Mouse (Mus musculus): ENCODE data around the gene Fubp3.

Fubp3 gene

DNA sequence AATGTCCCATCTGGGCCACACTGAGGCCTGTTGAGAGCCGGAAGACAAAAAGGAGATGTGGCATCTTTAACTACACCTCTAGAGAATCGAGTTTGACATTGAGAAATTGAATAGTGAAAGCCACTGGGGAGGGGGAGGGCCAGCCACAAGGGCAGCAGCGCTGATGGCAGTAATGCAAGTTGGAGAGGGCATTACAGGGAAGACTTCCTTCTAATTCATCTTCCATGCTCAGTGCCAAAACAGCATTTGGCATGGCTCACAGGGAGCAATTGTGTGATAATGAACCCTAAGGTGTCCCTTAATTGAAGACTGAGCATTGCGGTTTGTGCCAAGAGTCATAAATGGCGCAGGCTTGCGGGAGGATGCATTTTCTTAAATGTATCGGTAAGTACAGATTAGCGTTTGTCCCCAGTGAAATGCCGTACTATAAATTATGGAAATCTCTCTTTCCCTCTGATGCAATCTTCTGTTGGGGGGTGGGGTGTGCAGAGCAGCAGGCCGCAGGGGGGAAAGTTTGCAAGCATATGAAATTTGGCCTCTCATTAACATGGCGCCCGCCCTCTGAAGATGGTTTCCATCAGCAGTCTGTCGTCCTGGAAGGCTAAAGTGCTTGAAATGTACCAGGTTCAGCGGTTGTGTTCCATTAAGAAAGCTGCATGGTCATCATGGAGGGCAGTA lies 46.2 kb downstream of the Fubp3 start:
- no peak for DNase-seq (ENCODE audit: extremely low read depth, insufficient read length, low spot score)

DNA sequence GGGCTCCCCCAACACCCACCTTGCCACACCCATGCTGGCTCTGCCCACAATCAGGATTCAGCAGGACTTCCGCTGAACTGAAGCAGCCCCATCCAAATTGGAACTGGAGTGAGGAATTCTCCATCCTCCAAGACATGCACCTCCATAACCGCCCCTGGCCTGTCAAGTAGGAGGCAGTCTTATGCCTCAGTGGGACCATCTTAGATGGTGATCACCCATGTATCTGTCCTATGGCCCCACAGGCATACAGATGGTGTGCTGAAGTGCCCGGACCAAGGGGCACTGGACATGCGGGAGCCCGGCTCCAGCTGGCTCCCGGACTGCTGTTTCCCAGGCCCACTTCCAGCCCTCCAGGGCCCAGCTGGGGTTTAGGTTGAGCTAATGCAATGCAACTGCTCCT lies 46.8 kb downstream of the Fubp3 start:
- peak; percentile 21 for DNase-seq (ENCODE audit: extremely low read depth, insufficient read length, low spot score)

DNA sequence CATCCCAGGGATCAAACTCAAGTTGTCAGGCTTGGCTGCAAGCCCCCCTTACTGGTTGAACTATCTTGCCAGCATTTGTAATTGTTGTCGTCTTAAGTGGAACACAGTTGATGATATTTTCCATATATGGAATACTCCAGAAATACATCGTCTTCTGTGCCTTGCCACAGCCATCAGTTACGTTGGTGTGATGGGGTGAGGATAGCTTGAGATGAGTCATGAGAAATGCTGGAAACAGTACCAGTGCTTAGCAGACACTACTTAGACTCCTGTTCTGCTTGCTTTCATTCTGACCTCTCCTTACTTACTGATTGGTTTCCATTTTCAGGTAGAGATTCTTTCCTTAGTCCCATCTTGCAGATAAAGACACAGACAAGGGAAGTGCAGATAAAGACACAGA lies 61.1 kb downstream of the Fubp3 start:
- DNase-seq (ENCODE audit: extremely low read depth, insufficient read length, low spot score), result no peak

DNA sequence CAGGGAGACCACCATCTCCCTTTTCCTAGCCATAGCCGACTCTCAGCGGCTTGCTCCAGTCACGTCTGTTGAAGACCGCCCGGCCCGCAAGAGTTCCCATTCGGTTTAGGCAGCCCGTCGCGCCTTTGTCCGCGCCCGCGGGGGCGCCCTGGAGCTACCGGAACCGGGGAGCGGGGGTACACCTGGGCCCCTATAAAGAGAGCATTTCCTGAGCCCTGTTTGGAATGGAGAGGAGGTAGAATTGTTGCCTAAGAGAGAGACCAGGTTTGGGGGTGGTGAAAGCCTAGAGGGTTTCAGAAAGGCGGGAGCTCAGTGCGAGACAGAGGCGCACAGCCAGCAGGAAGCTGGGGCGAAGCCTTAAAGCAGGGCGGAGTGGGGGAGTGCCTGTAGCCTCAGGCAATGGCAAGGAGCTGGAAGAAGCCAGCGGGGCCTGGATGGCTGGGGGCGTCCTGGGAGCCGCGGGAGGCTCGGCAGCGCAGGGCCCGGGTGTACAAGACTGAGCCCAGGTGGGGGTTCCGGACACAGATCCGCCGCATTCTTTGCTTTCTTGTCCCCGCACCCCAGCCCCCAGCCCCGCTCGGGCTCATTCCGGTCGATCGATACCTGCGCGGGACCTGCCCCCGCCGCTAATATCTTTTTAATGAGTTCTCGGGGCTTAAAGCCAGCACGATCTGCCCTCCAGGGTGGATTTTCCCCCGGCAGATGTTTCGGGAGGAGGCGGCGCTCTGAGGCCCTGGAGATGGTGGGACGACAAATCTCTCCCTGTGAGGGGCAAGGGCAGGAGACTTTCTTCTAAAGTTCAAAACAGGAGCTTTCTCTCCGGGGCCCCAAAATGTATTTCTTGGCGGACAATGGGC lies 63.1 kb downstream of the Fubp3 start:
- DNase-seq (ENCODE audit: extremely low read depth, insufficient read length, low spot score), result no peak

DNA sequence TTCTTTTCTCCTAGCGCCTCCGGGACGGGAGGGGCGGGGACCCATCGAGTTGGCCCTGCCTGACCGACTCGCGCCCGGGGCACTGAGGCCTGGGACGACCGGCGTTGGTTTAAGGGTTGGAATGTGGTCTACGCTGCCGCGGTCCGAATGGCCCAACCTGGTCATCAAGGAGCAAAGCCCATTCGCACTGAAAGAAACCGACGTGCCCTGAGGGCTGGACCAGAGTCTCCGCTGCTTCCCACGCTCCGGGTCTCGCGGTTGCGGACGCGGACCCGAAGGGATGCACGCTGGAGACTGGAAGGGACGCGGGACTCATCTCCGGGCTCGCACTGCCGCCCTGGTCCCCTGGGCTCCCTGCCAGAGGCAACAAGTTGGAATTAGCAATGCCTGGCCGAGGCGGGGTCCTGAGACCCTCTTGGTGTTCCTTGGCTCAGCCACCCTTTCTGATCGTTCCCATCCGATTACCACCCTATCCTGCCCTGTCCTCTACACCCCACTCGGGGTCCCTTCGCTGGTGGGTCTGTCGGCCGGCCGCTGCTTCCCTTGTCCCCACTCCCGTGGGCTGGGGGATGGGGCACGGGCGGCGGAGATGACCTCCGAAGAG lies 63.8 kb downstream of the Fubp3 start:
- no peak for DNase-seq (ENCODE audit: extremely low read depth, insufficient read length, low spot score)

DNA sequence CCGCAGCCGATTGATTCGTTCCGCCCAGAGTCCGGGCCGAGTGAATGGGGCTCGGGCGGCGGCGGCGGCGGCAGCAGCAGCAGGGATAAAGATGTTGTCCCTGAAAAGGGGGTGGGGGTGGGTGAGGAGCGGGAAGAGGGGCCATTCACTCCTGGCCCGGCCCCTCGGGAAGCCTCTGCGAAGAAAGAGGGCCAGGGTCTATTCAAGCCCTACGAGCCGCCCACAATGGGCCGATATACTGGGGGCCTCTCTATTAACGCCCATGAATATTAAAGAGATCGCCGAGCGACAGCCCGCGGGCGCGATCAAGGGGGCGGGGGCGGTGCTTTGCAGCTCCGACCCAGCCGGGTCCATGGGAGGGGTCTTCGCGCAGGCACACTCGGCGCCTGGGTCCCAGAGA lies 64.3 kb downstream of the Fubp3 start:
- no peak for DNase-seq (ENCODE audit: extremely low read depth, insufficient read length, low spot score)

DNA sequence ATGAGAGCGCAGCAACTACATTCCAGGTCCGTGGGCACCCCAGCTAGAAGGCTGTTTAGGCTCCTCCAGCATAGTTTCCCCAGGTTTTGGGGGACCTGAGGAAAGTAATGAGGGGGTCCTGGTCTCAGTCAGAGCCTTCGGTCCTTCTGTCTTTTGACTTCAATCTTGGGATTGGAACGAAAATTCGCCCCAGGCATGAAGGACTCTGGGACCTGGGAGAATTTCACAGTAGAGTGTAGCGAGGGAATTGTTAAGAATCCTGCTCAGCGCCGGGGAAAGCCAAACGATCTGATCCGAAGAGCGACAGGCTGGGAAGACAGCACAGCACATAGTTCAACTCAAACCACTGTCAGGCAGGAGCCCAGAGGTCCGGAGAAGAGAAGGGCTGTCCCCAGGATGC lies 64.9 kb downstream of the Fubp3 start:
- no peak for DNase-seq (ENCODE audit: extremely low read depth, insufficient read length, low spot score)

DNA sequence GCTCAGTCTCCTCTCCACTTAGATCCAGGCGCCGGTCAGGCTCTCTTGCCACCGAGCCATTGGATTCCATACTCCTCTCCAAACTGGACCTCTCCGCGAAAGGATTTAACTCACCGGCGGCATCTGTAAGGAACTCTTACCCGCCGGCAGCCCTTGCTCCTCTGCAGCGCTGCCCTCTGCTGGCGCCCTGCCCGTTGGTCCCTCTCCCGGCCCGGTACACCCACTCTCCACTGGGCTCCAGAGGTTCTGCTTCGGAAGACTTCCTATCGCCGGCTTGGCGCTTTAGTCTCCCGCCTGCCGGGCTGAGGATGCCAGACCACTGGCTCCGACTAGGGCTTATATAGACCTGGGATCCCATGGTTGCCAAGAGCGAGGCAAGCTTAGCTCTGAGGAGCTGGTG lies 65.4 kb downstream of the Fubp3 start:
- no peak for DNase-seq (ENCODE audit: extremely low read depth, insufficient read length, low spot score)

DNA sequence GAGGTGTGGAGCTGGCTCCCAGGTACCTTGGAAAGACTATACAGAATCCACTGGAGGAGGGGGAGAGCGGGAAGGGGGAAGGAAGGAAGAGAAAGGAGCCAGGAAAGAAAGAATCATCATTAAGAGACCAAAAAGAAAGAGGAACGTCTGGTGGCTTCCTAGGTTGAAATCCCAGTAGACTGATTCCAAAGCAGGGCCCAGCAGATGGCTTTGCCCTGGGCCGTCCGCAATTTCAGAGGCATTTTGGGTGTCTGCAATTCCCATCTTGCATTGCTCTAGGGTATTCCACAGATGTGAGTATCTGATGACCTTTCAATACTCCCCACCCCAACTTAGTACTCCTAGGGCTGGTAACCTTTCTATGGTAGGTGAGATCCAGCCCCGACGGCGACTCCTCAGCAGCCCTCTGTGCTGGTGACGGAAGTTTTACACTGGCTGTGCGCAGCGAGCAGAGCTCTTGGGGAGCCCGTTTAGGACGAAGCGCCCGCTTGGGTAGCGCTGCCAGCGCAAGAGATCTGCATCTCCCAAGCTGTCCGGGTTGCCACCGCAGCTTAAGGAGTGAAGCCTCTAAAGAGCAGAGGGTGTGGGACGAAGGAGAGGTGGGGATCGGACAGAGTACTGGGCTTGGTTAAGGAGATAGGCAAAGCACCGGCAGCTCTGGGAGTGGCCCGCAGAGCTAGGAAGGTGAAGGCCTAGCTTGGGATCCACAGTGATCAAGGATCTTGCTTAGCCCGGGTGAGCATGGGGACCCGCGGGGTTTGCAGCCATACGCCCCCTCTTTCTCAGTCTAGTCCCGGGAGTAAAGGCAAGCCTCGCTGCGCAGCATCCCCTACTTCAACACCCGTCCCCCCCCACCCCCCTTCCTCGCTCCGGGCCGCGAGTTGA lies 66.4 kb downstream of the Fubp3 start:
- DNase-seq (ENCODE audit: extremely low read depth, insufficient read length, low spot score), result no peak

DNA sequence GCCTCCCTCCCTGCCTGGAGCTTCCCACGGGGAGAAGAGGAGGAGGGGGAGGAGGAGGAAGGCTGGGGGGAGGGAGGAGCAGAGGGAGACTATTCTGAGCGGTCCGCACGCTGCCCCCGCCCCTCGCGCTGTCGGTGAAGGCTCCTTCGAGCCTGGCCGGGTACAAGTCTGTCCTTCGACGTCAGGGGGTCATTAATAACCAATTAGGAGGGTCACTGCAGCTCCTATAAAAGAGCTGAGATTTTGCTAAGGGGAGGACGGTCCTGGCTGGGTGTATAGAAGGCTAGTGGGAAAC lies 67.0 kb downstream of the Fubp3 start:
- no peak for DNase-seq (ENCODE audit: extremely low read depth, insufficient read length, low spot score)

DNA sequence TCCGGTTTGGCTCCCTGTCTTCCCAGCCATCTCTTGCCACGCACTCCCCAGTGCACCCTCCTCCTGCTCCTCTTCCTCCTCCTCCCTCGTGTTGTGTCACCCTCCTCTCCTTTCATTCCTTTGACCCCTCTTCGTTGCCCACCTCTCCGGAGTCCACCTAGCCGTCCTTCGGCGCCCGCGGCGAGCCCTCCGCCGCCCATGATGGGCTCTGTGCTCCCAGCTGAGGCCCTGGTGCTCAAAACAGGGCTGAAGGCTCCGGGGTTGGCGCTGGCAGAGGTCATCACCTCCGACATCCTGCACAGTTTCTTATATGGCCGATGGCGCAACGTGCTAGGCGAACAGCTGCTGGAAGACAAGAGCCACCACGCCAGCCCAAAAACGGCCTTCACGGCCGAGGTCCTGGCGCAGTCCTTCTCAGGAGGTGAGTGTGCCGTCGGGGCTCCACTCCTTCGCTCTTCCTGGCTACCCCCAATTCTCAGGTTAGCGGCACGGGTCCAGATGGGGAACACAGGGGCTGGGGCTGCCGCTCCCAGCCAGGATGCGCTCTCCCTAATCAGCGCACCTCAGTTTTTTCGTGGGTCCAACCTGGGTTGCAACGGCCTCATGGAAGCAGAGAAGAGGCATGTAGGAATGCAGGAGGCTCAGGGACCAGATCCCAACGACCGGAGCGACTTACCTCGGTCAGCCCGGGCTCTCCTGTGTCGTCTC lies 67.6 kb downstream of the Fubp3 start, which contains the start of gene Prdm12:
TSS of gene Prdm12 (plus strand) at position 137 of the 708 bp plus-strand sequence.
- no peak for DNase-seq (ENCODE audit: extremely low read depth, insufficient read length, low spot score)

DNA sequence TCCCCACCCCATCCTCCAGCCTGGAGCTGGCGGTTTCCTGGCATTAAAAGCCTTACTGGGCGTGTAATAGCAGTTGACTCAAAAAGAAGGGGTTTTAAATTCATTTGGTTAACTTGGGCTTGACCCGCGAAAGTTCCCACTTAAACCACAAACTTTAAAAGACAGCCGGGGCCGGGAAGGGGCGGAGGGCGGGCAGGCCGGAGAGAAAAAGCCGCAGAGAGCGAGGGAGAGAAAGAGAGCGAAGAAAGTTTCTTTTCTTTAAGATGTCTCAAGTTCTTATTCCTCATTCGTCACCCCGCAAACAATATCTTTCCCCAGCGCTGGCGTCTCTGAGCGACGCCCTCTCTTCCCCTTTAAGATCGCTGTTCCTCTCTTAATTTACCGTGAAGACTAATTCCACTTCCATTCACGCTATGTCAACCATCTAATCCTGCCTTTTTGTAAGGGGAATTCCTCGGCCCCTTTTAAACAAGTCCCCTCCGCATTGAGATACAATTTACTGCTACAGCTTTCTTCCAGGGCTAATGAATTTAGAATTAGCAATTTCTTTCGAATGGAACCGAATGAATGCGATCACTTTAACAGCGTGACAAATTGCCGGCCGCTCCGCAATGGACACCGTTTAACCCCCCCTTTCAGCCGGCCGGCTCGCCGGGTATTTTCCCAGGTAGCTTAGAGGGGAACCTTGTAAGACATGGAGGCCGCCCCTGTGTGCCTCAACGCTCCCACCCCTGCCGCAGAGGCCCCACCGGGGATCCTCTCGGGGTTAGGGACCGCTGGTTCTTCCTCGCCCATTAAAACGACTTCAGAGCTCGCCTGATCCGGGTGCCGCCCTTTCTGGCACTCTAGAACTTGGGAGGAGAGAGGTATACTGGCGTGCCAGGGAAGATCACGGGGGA lies 68.4 kb downstream of the Fubp3 start:
- DNase-seq (ENCODE audit: extremely low read depth, insufficient read length, low spot score), result no peak

DNA sequence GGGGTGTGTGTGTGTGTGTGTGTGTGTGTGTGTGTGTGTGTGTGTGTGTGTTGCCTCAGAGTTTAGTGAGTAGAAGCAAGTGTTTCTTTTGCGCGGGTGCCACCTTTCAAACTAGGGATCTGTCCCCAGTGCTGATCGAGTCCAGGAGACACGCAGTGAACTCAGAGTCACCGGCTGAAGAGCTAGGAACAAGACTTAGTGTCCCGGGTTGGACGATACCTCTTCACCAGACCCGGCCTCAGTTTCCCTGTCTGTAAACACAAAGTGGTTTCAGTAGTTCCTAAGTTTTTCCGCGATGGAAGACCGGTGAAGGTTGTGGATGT lies 69.0 kb downstream of the Fubp3 start:
- no peak for DNase-seq (ENCODE audit: extremely low read depth, insufficient read length, low spot score)

DNA sequence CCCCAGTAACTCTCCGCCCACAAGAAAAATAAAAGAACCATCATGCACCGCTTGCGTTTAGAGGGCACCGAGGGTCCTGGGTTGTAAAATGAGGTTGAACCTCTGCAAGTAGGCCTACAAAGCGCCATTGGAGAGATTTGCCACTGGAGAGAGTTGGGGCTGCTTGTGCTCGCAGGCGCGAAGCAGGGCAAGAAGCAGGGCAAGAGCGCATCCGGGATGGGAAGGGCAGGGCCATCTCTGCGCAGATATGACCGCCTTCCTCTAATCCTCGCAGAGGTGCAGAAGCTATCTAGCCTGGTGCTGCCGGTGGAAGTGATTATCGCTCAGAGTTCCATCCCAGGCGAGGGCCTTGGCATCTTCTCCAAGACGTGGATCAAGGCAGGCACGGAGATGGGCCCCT lies 69.5 kb downstream of the Fubp3 start:
- no peak for DNase-seq (ENCODE audit: extremely low read depth, insufficient read length, low spot score)

DNA sequence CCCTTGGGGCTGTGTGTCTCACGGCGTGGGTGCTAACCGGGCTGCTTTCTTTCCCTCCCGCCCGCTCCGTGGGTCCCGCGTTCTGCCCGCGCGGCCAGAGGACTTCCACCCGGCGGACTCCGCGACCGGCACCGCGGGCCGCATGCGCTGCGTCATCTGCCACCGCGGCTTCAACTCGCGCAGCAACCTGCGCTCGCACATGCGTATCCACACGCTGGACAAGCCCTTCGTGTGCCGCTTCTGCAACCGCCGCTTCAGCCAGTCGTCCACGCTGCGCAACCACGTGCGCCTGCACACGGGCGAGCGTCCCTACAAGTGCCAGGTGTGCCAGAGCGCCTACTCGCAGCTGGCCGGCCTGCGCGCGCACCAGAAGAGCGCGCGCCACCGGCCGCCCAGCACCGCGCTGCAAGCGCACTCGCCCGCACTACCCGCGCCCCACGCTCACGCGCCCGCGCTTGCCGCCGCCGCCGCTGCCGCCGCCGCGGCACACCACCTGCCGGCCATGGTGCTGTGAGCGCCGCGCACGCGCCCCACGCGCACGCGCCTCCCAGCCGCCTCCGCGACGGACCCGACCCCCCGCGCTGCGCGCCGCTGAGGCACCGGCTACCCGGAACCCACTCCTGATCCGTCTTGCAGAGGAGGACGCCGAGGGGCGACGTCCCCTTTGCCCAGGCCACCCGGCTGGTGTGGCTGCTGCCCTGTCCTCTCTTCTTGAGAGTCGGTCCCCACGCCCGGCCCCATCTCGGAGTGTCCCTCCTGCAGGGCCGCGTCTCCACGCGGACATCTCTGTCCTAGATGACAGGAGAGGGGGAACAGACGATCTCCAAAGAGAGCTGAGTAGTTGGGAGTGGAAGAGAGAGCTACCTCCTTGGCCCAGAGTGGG lies 81.8 kb downstream of the Fubp3 start:
- DNase-seq (ENCODE audit: extremely low read depth, insufficient read length, low spot score), result no peak

DNA sequence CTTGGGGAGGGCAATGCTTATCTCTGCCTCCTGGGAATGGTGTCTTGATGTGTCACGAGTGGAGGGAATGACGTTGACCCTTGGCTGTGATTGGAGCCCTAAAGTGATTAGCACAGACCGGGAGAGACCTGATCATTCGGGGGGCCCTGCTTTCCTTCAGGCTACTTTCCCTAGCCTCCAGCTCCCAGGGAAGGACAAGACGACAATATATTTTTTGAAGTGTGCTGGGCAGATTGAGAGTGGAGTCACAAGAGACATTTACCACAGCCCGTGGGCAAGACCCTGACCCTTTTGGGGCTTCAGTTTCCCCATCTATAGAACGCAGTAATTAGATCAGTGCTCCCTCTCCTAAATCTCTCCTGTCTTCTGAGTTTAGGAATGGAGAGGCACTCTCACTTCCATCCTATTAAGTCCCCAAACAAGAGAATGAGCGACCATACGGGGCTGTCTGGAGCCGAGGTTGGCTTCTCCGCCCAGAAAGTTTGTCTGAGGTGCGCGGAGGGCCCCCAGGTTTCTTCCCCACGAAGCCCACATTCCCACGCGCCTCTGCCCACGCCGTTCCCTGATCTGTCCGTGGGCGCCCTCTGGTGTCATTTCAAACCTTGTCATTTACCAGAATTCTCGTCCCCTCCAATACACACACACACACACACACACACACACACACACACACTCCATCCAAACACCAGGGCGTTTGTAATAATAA lies 82.6 kb downstream of the Fubp3 start:
- DNase-seq (ENCODE audit: extremely low read depth, insufficient read length, low spot score), result no peak

DNA sequence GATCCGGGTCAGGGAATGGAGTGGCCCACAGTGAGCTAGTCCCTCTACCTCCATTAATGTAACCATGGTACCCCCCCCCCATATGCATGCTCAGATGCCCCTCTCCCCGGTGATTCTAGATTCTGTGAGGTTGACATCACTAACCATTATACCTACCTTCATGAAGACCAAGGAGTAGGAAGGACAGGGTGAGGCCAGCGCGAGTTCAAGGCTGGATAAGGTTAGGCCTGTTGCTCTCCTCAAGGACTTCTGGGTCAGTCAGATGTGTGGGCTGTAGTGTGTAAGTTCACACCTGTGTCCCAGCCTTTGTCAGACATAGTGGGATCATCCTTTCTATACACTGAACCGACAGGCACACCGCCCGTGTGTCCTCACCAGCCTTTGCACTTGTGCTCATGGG lies 83.9 kb downstream of the Fubp3 start:
- DNase-seq (ENCODE audit: extremely low read depth, insufficient read length, low spot score), result no peak

Data from 3134 (cell line).